Mouse (Mus musculus): ENCODE measurements around the gene Zxdc. TPM values are rescaled to one million over a fixed set of nuclear protein-coding genes. Genes with fewer than 3 reads are reported as not detected.

Zxdc gene
- polyA plus RNA-seq, 1 experiment from 2014 or later: 2.6 TPM

Other genes starting within 250 kb of the Zxdc start
- not detected in 2 replicates for gene Vmn1r51, start 246.9 kb upstream of the Zxdc start, polyA plus RNA-seq (2015; fragmentation: Nextera tagmentation; extraction: Ambion mirVana)
- not detected in 2 replicates for gene Vmn1r52, start 194.7 kb upstream of the Zxdc start, polyA plus RNA-seq (2015; fragmentation: Nextera tagmentation; extraction: Ambion mirVana)
- gene V1ra8, start 166.7 kb upstream of the Zxdc start, polyA plus RNA-seq (2015; fragmentation: Nextera tagmentation; extraction: Ambion mirVana): not detected in 2 replicates
- not detected in 2 replicates for gene Vmn1r53, start 145.1 kb upstream of the Zxdc start, polyA plus RNA-seq (2015; fragmentation: Nextera tagmentation; extraction: Ambion mirVana)
- gene Vmn1r54, start 123.2 kb upstream of the Zxdc start, polyA plus RNA-seq (2015; fragmentation: Nextera tagmentation; extraction: Ambion mirVana): not detected in 2 replicates
- gene BC048671, start 68.3 kb upstream of the Zxdc start, polyA plus RNA-seq (2015; fragmentation: Nextera tagmentation; extraction: Ambion mirVana): not detected in 2 replicates
- gene Chst13, start 44.3 kb upstream of the Zxdc start, polyA plus RNA-seq (2015; fragmentation: Nextera tagmentation; extraction: Ambion mirVana): 16.9 and 17.2 TPM in 2 replicates
- 6.3 and 7.9 TPM in 2 replicates for gene Uroc1, start 36.2 kb upstream of the Zxdc start, polyA plus RNA-seq (2015; fragmentation: Nextera tagmentation; extraction: Ambion mirVana)
- gene Cfap100, start 59.3 kb downstream of the Zxdc start, polyA plus RNA-seq (2015; fragmentation: Nextera tagmentation; extraction: Ambion mirVana): 0.22 TPM in 1 of 2 replicates, not detected in the other
- gene Klf15, start 93.1 kb downstream of the Zxdc start, polyA plus RNA-seq (2015; fragmentation: Nextera tagmentation; extraction: Ambion mirVana): 7.8 and 9.1 TPM in 2 replicates
- 12.3 and 13.1 TPM in 2 replicates for gene Aldh1l1, start 116.9 kb downstream of the Zxdc start, polyA plus RNA-seq (2015; fragmentation: Nextera tagmentation; extraction: Ambion mirVana)
- gene Slc41a3, start 235.2 kb downstream of the Zxdc start, polyA plus RNA-seq (2015; fragmentation: Nextera tagmentation; extraction: Ambion mirVana): 32.2 and 34.8 TPM in 2 replicates

Measured in liver, embryonic 13.5 days (tissue).